Mouse (Mus musculus) left cerebral cortex, adult 11 months (tissue): ENCODE data around the gene Zc3h4.

ENCODE experiments used
- DNase-seq: peaks from one replicate; pipeline ENCODE4 v3.0.0; 2022; ENCODE audit warnings: low spot score

The Zc3h4 gene

DNA sequence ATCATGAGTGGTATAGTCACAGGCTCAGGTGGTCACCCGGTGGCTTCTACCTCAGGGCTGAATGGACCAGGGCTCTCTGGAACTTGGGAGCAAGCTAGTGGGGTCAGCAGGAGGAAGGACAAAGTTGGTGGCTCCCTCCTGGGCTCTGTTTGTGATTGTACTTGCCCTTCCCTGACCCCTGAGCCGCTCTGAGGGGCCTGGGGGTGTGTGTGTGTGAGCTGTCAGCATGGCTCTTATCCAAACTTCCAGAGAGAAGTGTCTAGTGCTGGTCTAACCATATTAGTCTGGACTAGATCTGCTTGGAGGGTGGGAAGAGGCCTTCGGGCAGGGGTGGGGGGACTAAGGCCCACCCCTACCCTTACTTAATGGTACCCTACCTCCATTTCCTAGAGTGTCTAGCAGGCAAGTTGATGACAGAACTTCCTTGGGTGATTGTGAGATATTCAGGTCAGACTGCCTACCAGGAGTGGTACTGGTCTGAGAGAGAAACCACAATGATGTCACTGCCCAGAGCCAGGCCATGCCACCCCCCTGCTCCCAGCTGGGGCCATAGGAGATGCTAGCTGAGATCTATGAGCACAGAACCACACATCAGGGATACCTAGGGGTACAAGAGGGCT is 32.8 kb downstream of the Zc3h4 start:
- no peak for DNase-seq

DNA sequence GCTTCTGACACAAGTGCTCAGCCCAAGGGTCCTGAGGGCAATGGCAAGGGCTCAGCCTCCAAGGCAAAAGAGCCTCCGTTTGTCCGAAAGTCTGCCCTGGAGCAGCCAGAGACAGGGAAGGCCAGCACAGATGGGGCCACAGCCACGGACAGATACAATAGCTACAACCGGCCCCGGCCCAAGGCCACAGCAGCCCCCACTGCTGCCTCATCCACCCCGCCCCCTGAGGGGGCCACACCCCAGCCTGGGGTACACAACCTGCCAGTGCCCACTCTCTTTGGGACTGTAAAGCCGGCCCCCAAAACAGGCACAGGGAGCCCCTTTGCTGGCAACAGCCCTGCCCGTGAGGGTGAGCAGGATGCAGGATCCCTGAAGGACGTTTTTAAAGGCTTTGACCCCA is 34.4 kb downstream of the Zc3h4 start:
- no peak for DNase-seq

DNA sequence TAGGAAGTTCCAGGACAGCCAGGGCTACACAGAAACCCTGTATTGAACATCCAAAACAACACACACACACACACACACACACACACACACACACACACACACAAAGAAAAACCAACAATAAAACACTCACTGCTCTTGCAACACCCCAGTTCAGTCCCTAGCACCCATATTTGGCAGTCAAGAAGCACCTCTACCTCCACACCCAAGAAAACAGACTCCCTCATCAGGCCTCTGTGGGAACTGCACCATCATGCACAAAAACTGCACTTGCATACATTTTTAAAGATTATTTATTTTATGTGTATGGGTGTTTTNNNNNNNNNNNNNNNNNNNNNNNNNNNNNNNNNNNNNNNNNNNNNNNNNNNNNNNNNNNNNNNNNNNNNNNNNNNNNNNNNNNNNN is 40.5 kb downstream of the Zc3h4 start:
- DNase-seq = no peak

DNA sequence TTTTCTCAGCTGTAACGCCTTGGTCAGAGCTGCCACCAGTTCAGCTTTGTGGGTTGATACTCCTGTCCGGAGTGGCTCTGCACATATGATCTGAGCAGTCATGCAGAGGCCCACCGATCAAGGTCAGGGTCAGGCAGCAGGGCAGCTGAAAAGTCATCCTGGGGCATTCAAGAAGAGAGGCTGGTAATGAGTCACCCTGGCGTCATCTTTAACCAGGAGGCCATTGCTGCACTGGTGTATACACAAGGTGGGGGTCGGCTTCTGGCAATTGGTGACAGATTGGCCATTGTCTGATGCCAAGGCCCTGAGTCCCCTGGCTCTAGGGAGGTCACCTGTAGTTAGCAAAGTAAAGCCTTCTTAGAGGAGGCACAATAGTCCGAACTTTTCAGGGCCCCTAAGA is 50.9 kb downstream of the Zc3h4 start:
- DNase-seq = no peak

DNA sequence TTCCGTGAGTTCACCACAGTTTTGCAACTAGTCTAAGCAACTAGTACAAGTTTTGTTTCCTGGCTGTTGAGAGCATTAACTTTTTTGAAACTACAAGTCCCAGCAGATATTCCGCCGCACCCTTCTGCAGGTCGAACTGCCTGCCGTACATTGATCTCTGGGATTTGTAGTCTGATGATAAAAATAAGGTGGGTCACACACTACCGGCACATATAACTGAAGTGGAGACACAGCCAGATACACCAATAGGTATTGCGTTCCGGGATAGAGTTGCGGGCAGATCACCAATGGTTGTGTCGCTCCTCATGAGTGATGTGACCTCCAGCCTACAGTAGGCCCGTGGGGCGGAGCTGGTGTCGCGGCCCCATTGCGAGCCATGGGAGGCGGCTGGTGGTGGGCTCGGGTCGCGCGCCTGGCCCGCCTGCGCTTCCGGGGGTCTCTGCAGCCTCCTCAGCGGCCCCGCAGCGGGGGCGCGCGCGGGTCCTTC is 51.9 kb downstream of the Zc3h4 start, which contains the start of gene Tmem160:
Gene Tmem160 (plus strand): TSS at position 193 of the 487 bp plus-strand sequence.
- DNase-seq = peak; percentile 92

DNA sequence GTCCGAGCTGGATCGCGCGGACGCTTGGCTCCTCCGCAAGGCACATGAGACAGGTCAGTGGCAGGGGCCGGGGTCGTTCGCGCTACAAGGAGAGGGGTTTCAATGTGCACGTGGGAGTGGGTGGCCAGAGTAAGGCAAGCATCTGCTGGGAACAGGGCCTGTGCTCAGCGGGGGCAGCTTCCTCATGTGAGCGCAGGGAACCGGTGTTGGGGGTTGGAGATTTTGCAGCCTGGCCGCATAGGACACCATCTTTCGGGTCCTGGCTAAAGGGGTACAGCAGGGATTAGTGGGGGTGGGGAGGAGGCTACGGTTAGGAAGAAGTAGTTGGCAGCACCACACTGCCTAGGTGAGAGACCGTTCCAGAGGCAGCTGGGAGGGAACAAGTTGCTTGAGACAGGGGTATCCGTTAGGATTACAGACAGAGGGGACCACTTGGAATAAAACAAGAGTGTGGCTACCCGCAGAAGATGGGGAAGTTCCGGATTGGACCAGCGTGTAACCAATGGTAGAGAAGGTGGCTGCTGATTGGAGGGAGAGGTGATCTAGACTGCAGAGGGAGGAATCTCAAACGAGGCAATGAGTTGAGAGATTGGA is 52.5 kb downstream of the Zc3h4 start:
- peak; percentile 59 for DNase-seq

DNA sequence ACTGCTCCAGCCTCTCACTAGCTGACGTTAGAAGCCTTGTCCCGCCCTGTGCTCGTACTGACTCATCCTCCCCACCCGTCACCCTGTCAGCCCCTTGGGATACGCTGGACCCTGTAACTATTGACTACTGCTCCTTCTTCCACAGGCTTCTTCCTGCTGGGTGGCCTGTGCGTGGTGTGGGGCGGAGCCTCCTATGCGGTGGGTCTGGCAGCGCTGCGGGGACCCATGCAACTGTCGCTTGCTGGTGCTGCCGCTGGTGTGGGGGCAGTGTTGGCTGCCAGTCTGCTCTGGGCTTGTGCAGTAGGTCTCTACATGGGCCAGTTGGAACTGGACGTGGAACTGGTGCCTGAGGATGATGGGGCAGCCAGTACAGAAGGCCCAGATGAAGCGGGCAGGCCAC is 54.3 kb downstream of the Zc3h4 start:
- DNase-seq = no peak

DNA sequence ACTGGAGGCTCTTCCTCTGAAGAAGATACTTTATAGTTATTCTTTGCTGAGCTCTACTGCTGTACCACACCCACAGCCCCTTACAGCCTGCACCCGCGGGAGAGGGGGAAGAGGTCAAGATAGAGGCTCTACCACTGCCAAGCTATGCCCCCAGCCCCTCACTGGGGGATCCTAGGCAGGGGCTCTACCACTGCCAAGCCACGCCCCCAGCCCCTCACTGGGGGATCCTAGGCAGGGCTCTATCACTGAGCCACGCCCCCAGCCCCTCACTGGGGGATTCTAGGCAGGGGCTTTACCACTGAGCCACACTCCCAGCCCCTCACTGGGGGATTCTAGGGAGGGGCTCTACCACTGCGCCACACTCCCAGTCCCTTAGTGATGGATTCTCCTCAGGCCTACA is 55.6 kb downstream of the Zc3h4 start:
- no peak for DNase-seq

DNA sequence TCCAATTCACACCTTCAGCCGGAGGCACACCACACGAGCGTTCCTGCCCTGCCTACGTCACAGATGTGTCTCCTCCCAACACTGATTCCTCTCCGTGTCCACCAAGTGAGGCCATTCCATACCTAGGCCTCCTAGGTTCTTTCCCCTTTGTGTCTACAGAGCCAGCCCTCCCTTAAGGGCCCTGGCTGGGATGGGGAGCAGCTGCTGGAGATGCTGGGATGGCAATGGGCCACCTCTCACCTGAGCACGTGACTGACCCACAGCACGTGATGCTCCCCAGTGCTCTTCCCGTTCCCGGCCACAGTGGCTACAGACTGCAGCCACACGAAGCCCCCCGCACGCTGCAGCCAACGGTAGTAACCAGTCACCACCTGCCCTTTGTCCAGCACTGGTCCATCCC is 59.9 kb downstream of the Zc3h4 start:
- DNase-seq = no peak

DNA sequence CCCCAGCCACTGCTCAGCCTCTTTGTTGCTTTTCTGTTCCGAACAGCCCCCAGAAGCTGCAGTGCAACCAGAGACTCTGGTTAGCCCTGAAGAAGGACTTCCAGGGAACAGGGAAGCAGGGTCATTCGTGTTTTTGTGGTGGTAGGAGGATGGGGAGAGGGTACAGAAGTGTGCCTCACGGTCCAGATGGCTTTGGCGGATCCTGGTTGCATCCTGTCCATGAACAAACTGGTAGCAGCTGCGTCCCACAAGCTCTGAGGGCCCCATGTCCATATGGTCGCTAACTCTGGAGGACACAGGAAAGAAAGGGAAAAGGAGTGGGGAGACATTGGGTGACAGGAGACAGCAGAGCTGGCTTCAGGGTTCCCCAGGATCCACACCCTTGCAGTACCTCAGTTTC is 60.4 kb downstream of the Zc3h4 start:
- DNase-seq = no peak

DNA sequence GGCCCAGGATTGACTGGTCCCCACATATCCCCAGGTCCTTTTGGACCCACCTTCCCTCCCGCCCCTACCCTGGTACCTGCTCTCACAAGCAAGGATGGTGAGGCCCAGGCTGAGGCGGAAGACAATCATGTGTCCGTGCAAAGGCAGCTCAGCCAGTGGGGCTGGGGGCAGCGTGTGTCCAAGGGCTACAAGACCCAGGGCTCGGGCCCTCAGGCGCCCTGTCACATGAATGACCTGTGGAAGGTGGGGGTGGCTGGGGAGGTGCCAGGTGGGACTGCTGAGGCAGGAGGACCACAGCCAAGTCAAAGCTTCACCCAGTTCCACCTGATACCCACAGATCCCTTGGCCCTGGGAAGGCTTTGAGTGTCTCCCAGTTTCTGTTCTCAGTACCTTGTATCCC is 61.0 kb downstream of the Zc3h4 start:
- no peak for DNase-seq

DNA sequence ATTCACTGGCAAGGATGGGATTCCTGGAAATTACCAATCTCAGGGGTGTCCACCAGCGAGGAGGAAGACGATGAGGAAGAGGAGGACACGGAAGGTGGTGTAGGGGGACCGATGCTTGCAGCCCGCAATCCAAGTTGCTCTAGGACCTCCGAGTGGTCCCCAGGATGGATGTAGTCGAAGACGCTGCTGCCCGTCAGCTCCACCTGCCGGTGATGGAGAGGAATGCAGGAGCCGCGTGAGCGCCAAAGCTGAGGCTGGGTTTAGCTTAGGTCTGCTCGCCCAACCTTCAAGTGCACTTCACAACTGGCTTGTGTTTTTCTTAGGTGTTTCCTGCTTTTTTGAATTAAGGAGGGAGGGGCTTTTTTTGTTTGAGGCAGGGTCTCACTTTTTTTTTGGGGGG is 62.5 kb downstream of the Zc3h4 start:
- no peak for DNase-seq

DNA sequence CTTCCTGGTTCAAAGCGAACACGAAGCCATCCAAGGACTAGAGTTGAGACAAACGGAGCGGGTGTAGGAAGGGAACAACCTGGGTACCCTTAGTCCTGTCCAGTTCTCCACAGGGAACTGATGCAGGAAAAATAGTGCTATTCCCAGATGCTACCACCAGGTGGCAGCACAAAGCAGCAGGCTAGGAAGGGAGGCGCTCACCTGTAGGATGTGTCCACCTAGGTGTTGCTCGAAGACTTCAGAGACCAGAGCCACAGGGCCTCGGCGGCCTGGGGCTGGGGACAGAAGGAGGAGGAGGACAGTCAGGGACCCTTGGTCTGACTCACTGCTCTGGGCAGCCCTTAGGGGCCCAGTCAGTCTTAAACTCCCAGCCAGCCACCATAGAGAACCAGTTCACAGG is 64.5 kb downstream of the Zc3h4 start:
- DNase-seq = no peak

DNA sequence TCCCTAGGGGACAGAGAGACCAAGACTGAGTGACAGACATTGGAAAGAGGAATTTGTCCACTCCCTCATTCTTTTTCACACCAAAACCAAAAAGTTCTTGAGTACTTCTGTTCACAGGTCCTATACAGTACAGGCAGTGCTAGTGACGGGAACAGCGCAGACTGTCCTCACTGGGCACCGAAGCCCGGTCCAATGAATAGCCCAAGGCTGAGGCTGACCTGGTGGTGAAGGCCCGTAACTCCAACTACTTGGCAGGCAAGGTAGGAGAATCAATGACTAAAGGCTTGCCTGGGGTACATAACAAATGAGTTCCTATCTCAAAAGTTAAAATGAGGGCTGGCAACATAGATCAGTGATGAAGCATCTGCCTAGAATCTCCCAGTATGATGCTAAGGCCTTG is 64.9 kb downstream of the Zc3h4 start:
- DNase-seq = no peak

DNA sequence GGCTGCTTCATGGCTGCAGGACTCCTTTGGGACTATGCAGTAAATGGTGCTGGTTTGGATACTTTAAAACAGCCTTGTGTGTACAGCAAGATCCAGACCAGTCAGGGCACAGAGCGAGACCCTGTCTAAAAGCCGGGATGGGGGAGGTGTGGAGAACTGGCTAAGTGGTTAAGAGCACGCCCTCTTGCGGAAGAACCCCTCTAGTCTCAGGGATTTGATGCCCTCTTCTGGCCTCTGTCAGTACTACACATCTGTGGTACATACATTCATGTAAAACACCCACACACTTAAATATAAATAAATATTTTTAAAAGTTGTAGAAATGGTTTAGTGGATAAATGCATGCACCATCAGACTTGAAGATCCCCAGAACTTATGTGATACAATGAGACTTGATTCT is 65.9 kb downstream of the Zc3h4 start:
- no peak for DNase-seq

DNA sequence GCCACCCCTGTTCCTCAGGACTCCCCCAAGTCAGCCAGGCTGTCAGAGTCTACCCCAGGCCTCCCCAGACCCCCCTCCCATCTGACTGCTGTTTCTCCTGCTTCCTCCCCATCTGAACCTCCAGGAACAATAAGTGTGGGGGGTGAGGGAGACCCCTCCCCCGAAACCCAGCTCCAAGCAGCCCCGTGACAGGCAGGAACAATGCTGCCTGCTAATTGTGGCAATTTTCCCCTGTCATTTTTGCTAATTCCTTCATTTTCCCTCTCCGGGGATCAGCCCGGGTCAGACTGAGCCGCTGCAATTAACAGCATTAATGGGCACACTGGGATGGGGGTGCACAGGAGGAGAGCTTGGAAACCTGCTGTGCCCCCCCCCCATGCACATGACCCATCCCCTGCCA is 67.4 kb downstream of the Zc3h4 start:
- DNase-seq = no peak

DNA sequence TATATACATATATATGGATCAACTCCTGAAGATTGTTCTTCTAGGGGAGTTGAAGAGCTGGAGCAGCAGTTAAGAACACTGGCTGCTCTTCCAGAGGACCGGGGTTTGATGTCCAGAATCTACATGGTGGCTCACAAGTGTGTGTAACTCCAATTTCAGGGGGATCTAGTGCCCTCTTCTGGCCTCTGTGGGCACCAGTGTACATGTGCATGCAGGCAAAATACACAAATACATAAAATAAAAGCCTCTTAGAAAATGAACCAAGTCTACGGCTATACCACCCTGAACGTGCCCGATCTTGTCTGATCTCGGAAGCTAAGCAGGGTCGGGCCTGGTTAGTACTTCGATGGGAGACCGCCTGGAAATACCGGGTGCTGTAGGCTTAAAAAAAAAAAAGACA is 70.8 kb downstream of the Zc3h4 start:
- DNase-seq = no peak

DNA sequence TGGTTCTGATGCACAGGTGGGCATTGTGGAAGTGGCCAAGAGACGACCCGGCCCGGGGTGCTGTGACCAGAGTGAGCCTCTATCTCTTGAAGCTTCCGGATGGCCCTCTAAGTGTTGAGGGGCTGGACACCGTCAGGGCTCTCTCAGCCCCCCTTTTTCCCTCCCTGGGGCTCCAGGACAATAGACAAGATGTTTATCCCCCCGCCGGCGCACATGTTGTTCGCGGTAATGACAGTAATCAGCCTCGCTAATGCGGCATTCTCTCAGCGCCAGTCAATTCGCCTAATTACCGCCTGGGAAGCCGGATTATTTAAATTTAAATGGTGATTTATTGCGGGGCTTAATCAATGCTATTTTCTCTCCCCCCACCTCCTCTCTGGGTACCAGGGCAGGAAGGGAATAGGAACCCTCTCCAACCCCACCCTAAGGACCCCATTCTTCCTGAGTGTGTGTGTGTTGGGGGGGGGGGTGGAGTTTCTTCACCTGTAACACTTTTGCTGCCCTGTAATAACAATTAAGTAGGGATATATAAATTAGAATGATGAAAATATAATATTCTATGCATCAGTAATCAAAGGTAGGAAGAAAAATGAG is 71.5 kb downstream of the Zc3h4 start:
- no peak for DNase-seq

DNA sequence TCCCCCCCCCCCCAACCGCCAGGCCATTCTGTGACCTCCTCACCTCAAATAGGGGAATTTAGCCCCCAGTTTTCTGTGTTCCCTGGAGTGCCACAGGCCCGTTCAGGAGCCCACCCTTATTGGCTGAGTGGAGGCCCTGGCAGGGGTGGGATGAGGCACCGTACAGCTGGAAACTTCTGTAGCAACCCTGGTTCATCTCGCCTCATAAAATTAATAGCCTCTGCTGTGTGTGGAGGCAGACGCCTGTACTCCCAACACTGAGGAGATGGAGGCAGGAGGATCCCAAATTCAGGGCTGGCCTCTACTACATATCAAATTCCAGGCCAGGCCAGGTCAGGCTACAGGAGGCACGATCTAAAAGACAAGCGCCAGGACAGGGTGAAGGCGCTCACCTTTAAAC is 73.1 kb downstream of the Zc3h4 start:
- DNase-seq = no peak

DNA sequence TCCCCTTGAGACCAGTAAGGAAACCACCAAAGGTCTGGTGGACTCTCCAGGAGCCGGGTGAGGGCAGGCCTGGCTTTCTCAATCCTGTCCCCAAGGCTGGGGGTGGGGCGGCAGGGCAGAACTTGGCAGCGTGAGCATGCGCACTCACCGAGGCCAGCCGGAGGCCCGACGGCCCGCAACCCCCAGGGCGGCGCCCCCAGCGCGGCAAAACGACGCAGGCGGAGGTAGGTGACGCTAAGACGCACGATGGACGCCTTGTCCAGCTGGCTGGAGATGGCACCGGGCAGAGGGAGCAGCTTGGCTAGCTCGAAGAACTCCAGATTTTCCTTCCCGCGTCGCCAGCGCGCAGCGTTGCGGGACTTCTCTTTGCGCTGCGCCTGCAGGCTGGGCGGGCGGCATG is 73.7 kb downstream of the Zc3h4 start:
- no peak for DNase-seq

DNA sequence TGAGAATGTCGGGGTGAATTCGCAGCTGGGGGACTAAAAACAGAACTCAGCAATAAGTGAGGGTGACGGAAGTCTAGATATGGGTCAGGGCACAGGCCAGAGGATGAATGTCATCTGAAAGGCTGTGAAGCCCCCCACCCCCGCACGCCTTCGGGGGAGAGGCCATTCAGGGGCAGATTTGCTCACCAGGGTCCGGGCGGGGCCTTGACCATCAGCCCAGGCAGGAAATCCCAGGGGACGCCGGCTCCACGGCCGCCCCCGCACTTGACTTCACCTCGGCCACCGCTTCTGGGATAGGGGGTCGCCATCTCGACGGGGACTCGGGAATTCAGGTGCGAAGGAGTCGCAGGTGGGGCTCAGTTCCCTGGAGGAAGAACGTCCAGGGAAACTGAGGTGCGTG is 74.6 kb downstream of the Zc3h4 start:
- no peak for DNase-seq

DNA sequence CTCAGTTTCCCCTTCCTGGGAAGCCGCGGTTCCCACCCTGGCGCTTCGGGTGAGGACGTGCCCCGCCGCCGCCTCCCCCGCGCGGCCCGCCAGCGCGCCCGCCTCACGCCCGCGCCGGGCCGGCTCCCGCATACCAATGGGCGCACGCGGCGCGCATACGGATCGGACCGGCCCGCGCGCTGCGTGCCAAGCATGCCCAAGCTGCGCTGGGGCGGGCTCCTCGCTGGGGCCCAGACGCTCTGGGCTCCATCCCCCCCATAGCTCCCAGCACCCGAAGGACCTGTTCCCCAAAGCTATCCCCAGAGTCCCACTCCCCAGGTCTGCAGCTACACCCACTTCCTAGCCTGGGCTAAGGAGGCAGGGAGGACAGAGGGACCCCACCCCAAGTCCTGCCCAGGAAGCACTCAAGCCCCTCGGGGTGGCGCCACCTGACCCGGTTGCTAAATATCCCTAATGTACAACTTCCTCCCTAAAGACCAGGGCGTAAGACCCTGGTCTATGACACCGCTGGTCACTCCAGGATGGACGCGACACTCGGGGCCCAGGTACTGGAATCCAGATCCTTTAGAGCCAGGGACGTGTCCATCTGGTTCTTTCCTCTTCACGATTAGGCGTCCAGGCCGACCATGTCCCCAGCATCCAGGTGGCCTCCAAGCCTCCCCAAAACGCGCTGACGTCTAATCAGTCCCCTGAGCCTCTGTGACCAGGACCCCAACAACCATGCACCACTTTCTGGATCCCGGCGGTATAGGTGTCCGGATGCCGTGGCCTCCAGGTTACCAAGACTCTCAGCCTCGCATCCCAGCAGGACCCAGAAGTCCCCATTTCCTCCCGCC is 75.3 kb downstream of the Zc3h4 start:
- no peak for DNase-seq

DNA sequence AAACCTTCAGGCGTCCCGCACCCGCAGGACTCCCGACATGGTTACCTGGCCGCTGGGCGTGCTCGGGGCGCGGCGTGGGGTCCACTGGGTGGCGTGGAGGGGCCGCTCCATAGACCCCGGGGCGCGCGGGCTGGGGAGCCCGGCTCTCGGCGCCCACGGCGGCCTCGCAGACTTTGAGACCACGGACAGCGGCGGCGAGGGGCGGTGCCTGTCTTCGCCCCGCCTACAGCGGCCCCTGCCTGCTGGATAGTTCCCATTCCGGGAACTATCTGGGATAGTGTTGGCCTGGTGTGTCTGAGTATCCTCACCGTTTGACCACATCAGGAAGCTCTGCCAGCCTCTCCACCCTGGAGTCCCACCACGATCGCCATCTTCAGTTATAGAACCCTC is 75.9 kb downstream of the Zc3h4 start:
- no peak for DNase-seq
